Mouse (Mus musculus): ENCODE data around the gene Ulk4.

The Ulk4 gene

GRCm38 (mm10) chr9:121299976-121300570 is 23.1 kb upstream of the Ulk4 start:
- peak; percentile 41 for DNase-seq (ENCODE audit: low read depth, low spot score)

- no peak for DNase-seq (ENCODE audit: low read depth, low spot score)
Measured at GRCm38 (mm10) chr9:121299223-121299755, 22.3 kb upstream of the Ulk4 start.

GRCm38 (mm10) chr9:121298411-121299091 is 21.6 kb upstream of the Ulk4 start:
- no peak for DNase-seq (ENCODE audit: low read depth, low spot score)

GRCm38 (mm10) chr9:121298065-121298398 is 21.0 kb upstream of the Ulk4 start:
- DNase-seq (ENCODE audit: low read depth, low spot score) = peak; percentile 52

- DNase-seq (ENCODE audit: low read depth, low spot score) = peak; percentile 79
Measured at GRCm38 (mm10) chr9:121297171-121298064, 20.4 kb upstream of the Ulk4 start, which contains the start of gene Trak1. Trak1 (plus strand) TSS chr9:121297502.

- DNase-seq (ENCODE audit: low read depth, low spot score) = no peak
Measured at GRCm38 (mm10) chr9:121295221-121295620, 18.2 kb upstream of the Ulk4 start.

GRCm38 (mm10) chr9:121293187-121293586 is 16.2 kb upstream of the Ulk4 start:
- DNase-seq (ENCODE audit: low read depth, low spot score) = no peak

- no peak for DNase-seq (ENCODE audit: low read depth, low spot score)
Measured at GRCm38 (mm10) chr9:121291275-121291674, 14.3 kb upstream of the Ulk4 start.

GRCm38 (mm10) chr9:121286325-121286901 is 9.4 kb upstream of the Ulk4 start:
- no peak for DNase-seq (ENCODE audit: low read depth, low spot score)

GRCm38 (mm10) chr9:121285341-121286324 is 8.6 kb upstream of the Ulk4 start:
- DNase-seq (ENCODE audit: low read depth, low spot score) = peak; percentile 83

GRCm38 (mm10) chr9:121284422-121284821 is 7.4 kb upstream of the Ulk4 start:
- DNase-seq (ENCODE audit: low read depth, low spot score) = no peak

- DNase-seq (ENCODE audit: low read depth, low spot score) = peak; percentile 63
Measured at GRCm38 (mm10) chr9:121283620-121284185, 6.7 kb upstream of the Ulk4 start.

GRCm38 (mm10) chr9:121281891-121282290 is 4.9 kb upstream of the Ulk4 start:
- no peak for DNase-seq (ENCODE audit: low read depth, low spot score)

GRCm38 (mm10) chr9:121279216-121279615 is 2.2 kb upstream of the Ulk4 start:
- DNase-seq (ENCODE audit: low read depth, low spot score) = no peak

GRCm38 (mm10) chr9:121276745-121277117 is 266 bp downstream of the Ulk4 start:
- no peak for DNase-seq (ENCODE audit: low read depth, low spot score)

GRCm38 (mm10) chr9:121271561-121271960 is 5.4 kb downstream of the Ulk4 start:
- no peak for DNase-seq (ENCODE audit: low read depth, low spot score)

- no peak for DNase-seq (ENCODE audit: low read depth, low spot score)
Measured at GRCm38 (mm10) chr9:121271149-121271548, 5.8 kb downstream of the Ulk4 start.

GRCm38 (mm10) chr9:121265307-121265706 is 11.7 kb downstream of the Ulk4 start:
- DNase-seq (ENCODE audit: low read depth, low spot score) = no peak

GRCm38 (mm10) chr9:121257106-121257505 is 19.9 kb downstream of the Ulk4 start:
- DNase-seq (ENCODE audit: low read depth, low spot score) = no peak

- no peak for DNase-seq (ENCODE audit: low read depth, low spot score)
Measured at GRCm38 (mm10) chr9:121254761-121255160, 22.2 kb downstream of the Ulk4 start.

Measured in brain, adult 2 months (tissue).